Mouse (Mus musculus) lung, adult 2 months (tissue): ENCODE results near the gene Anxa6. TPM values are rescaled to one million over a fixed set of nuclear protein-coding genes. Genes with fewer than 3 reads are reported as not detected.
"Not testable (repeated sequence)": the region's sequence is repeated elsewhere in the genome, so short reads cannot be mapped to it uniquely, and the experiment has no call there.

Source experiments
- DNase-seq: peaks from one replicate; pipeline ENCODE4 v3.0.0; 2022
- H3K4me1 ChIP-seq: fragments of 200-500 bp; 2 replicates; pipeline ENCODE4 v1.6.1; 2011; ENCODE audit warnings: low read length; ENCODE audit not compliant: control insufficient read depth, insufficient read depth
- H3K4me3 ChIP-seq: fragments of 200-500 bp; replicated peaks from 2 replicates; pipeline ENCODE3; 2011; ENCODE audit warnings: low read depth, mild to moderate bottlenecking, control low read depth, low read length; ENCODE audit errors: extremely low read depth
- CTCF ChIP-seq: fragments of 200-500 bp; IDR thresholded peaks from 2 replicates; pipeline ENCODE4 v1.5.1; 2011; ENCODE audit warnings: mild to moderate bottlenecking, low read length, control low read depth; ENCODE audit not compliant: insufficient read depth
- POLR2A ChIP-seq: fragments of 200-500 bp; IDR thresholded peaks from 2 replicates; pipeline ENCODE4 v1.6.1; 2011; ENCODE audit warnings: low read depth, mild to moderate bottlenecking, control low read depth, low read length, borderline replicate concordance; ENCODE audit errors: extremely low read depth
- WGBS: fragments of 180-500 bp; shearing (Covaris S2); methylation state at CpG from one replicate; pipeline ENCODE4 v1.1.7; 2018; 5-methylcytosine and 5-hydroxymethylcytosine counted together
- polyA plus RNA-seq: library from polyadenylated mRNA; depleted of rRNA; stranded (reverse); fragments of >200 nt; gene quantifications from 2 replicates; pipeline ENCODE4 v1.2.3, GENCODE M21; 2012

The Anxa6 gene
- polyA plus RNA-seq, 1 experiment, result 170 TPM

GRCm38 (mm10) chr11:54972049-54972723 is 61.1 kb downstream of the Anxa6 start:
- WGBS, result 38% methylated on average over 4 of the region's 4 CpGs
- DNase-seq, result no peak
- no peak for TF ChIP-seq POLR2A
- TF ChIP-seq CTCF, result no peak
- Histone ChIP-seq H3K4me1 (peaks cover 5% of the 10 kb centered on the region; the same call in 1 of the 2 replicates), H3K4me3 (no peak overlapping the region)

- WGBS, result 45% methylated on average over 8 of the region's 8 CpGs
- no peak for DNase-seq
- Histone ChIP-seq H3K4me1 (peaks cover 5% of the 10 kb centered on the region; the same call in 1 of the 2 replicates), H3K4me3 (no peak overlapping the region)
- TF ChIP-seq POLR2A, result no peak
- no peak for TF ChIP-seq CTCF
These were observed 61.7 kb downstream of the Anxa6 start for GRCm38 (mm10) chr11:54971365-54972048.

GRCm38 (mm10) chr11:54965234-54965633 is 68.0 kb downstream of the Anxa6 start:
- no peak overlapping the region for H3K4me3 ChIP-seq
- no peak for DNase-seq
- TF ChIP-seq POLR2A (no peak), CTCF (no peak)
- peaks cover 7% of the 10 kb centered on the region for H3K4me1 ChIP-seq
- WGBS, result 79% methylated on average over 6 of the region's 6 CpGs

GRCm38 (mm10) chr11:54962810-54963209 is 70.4 kb downstream of the Anxa6 start, which contains the start of gene Tnip1:
TSS of gene Tnip1 (minus strand) at chr11:54962917.
- peak within 1 kb of the TSS; percentile 25 for H3K4me3 ChIP-seq
- 27% methylated on average over 6 of the region's 6 CpGs for WGBS
- peaks cover 7% of the 10 kb centered on the region for H3K4me1 ChIP-seq
- TF ChIP-seq POLR2A (no peak), CTCF (no peak)
- no peak for DNase-seq

GRCm38 (mm10) chr11:54961921-54962320 is 71.3 kb downstream of the Anxa6 start:
- no peak overlapping the region for H3K4me3 ChIP-seq
- WGBS, result 47% methylated on average over 3 of the region's 3 CpGs
- DNase-seq, result no peak
- no peak for TF ChIP-seq CTCF
- TF ChIP-seq POLR2A, result no peak
- H3K4me1 ChIP-seq, result peaks cover 7% of the 10 kb centered on the region

GRCm38 (mm10) chr11:54961164-54961850 is 71.9 kb downstream of the Anxa6 start:
- WGBS, result 35% methylated on average over 6 of the region's 6 CpGs
- Histone ChIP-seq H3K4me1 (peaks cover 7% of the 10 kb centered on the region), H3K4me3 (no peak overlapping the region)
- no peak for DNase-seq
- no peak for TF ChIP-seq CTCF
- no peak for TF ChIP-seq POLR2A

GRCm38 (mm10) chr11:54960251-54960650 is 73.0 kb downstream of the Anxa6 start:
- DNase-seq, result no peak
- WGBS, result 75% methylated on average over 6 of the region's 6 CpGs
- TF ChIP-seq POLR2A (no peak), CTCF (no peak)
- Histone ChIP-seq H3K4me1 (peaks cover 7% of the 10 kb centered on the region), H3K4me3 (no peak overlapping the region)

- Histone ChIP-seq H3K4me1 (peaks cover 7% of the 10 kb centered on the region), H3K4me3 (no peak overlapping the region)
- TF ChIP-seq POLR2A (no peak), CTCF (no peak)
- 26% methylated on average over 3 of the region's 3 CpGs for WGBS
- peak; percentile 46 for DNase-seq
These were observed 74.6 kb downstream of the Anxa6 start for GRCm38 (mm10) chr11:54958571-54959073.

- not testable (repeated sequence) for H3K4me1 ChIP-seq, H3K4me3 ChIP-seq, DNase-seq
- WGBS, result 88% methylated on average over 3 of the region's 3 CpGs
These were observed 75.5 kb downstream of the Anxa6 start for GRCm38 (mm10) chr11:54957708-54958107.

GRCm38 (mm10) chr11:54956912-54957311 is 76.3 kb downstream of the Anxa6 start:
- WGBS, result 58% methylated on average over 7 of the region's 7 CpGs
- DNase-seq, result no peak
- Histone ChIP-seq H3K4me1 (peaks cover 4% of the 10 kb centered on the region), H3K4me3 (no peak overlapping the region)
- TF ChIP-seq POLR2A, result no peak
- TF ChIP-seq CTCF, result no peak
